Mouse (Mus musculus) CD8-positive naive resting alpha-beta T cell, adult 2 months (primary cell): Measurements from ENCODE around the gene Nrp1.

Source experiments
- DNase-seq, 2 experiments: peaks; one replicate each; pipeline ENCODE4 v3.0.0; 2022; ENCODE audit warnings: low read depth in 2 of 2, low spot score in 2 of 2

The Nrp1 gene

GRCm38 (mm10) chr8:128464056-128464623 lies 105.7 kb downstream of the Nrp1 start:
- no peak for DNase-seq

GRCm38 (mm10) chr8:128465553-128465952 lies 107.1 kb downstream of the Nrp1 start:
- no peak for DNase-seq

- no peak for DNase-seq
Observed at GRCm38 (mm10) chr8:128466681-128467430, 108.5 kb downstream of the Nrp1 start.

- no peak for DNase-seq
Observed at GRCm38 (mm10) chr8:128470097-128470496, 111.7 kb downstream of the Nrp1 start.

GRCm38 (mm10) chr8:128471186-128471585 lies 112.8 kb downstream of the Nrp1 start:
- no peak for DNase-seq

- DNase-seq: no peak
Observed at GRCm38 (mm10) chr8:128472871-128473270, 114.5 kb downstream of the Nrp1 start.

- DNase-seq: peak in 1 of 2 experiments; percentile 15
Observed at GRCm38 (mm10) chr8:128473456-128474239, 115.2 kb downstream of the Nrp1 start.

- DNase-seq: no peak
Observed at GRCm38 (mm10) chr8:128474614-128475013, 116.2 kb downstream of the Nrp1 start.

GRCm38 (mm10) chr8:128476206-128476605 lies 117.8 kb downstream of the Nrp1 start:
- no peak for DNase-seq

- DNase-seq: no peak
Observed at GRCm38 (mm10) chr8:128478017-128478416, 119.6 kb downstream of the Nrp1 start.

- DNase-seq: no peak
Observed at GRCm38 (mm10) chr8:128479309-128480013, 121.1 kb downstream of the Nrp1 start.

GRCm38 (mm10) chr8:128480896-128481665 lies 122.7 kb downstream of the Nrp1 start:
- DNase-seq: peak in 1 of 2 experiments; percentile 7

- DNase-seq: no peak
Observed at GRCm38 (mm10) chr8:128483344-128483743, 124.9 kb downstream of the Nrp1 start.

- no peak for DNase-seq
Observed at GRCm38 (mm10) chr8:128484720-128485124, 126.3 kb downstream of the Nrp1 start.

- no peak for DNase-seq
Observed at GRCm38 (mm10) chr8:128486043-128486442, 127.6 kb downstream of the Nrp1 start.

GRCm38 (mm10) chr8:128487966-128488931 lies 129.8 kb downstream of the Nrp1 start:
- no peak for DNase-seq

- no peak for DNase-seq
Observed at GRCm38 (mm10) chr8:128489351-128489750, 130.9 kb downstream of the Nrp1 start.

GRCm38 (mm10) chr8:128491126-128492067 lies 133.0 kb downstream of the Nrp1 start:
- DNase-seq: peak; percentile 51 to 70
